Mouse (Mus musculus): ENCODE data around the gene Reg4. TPM values are rescaled to one million over a fixed set of nuclear protein-coding genes. Genes with fewer than 3 reads are reported as not detected.

Gene Reg4
- polyA plus RNA-seq (2012; rRNA removed), result not detected in 2 replicates

DNA sequence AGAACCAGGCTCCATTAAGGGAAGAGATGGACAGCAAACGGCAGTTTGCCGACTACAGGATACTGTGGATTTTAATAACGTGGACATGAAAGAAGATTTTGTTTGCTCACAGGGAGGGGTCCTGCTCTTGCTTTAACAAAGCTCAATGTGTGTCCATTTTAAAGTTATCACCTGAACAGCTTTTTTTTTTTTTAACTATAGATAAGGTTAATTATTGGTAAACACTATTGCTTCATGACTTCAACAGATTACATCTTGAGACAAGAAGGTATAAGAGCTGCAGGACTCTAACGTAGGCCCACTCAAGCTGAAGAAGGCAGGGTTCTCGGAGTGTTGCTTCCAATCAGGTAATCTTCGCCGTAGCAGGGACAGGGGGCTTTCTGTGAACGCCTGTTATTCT is at the start of gene Reg4:
TSS of gene Reg4 (plus strand) at position 301 of the 400 bp plus-strand sequence.

GRCm38 (mm10) chr3:98280204-98280932 is 58.4 kb downstream of the Reg4 start, which contains the start of gene Hmgcs2:
Hmgcs2 (plus strand) TSS chr3:98280435.

Other genes starting within 250 kb of the Reg4 start
- 2.8 and 3.1 TPM in 2 replicates for gene Notch2, start 208.6 kb upstream of the Reg4 start, polyA plus RNA-seq (2012; rRNA removed)
- not detected in 2 replicates for gene Adam30, start 61.5 kb upstream of the Reg4 start, polyA plus RNA-seq (2012; rRNA removed)
- 33.3 and 35.9 TPM in 2 replicates for gene Hmgcs2, start 58.3 kb downstream of the Reg4 start, polyA plus RNA-seq (2012; rRNA removed)
- 108 and 129 TPM in 2 replicates for gene Phgdh, start 117.8 kb downstream of the Reg4 start, polyA plus RNA-seq (2012; rRNA removed)
- 1.3 and 1.7 TPM in 2 replicates for gene Zfp697, start 160.3 kb downstream of the Reg4 start, polyA plus RNA-seq (2012; rRNA removed)
- 0.02 TPM in 1 of 2 replicates, not detected in the other for gene Gm4450, start 235.0 kb downstream of the Reg4 start, polyA plus RNA-seq (2012; rRNA removed)

All from liver, embryonic 14 days (tissue).